Mouse (Mus musculus): ENCODE measurements around the gene Gm17727. TPM values are rescaled to one million over a fixed set of nuclear protein-coding genes. Genes with fewer than 3 reads are reported as not detected.
"Not testable (repeated sequence)": the region's sequence is repeated elsewhere in the genome, so short reads cannot be mapped to it uniquely, and the experiment has no call there.

Gene Gm17727
- polyA plus RNA-seq (2011; ENCODE audit: insufficient read depth, insufficient read length, low read depth, missing spikeins): not detected in 2 replicates

GRCm38 (mm10) chr9:35778009-35778408 is at the start of gene Gm17727:
Gene Gm17727, minus strand, starts transcription at chr9:35778109.
- no peaks in the 10 kb centered on the region for H3K9me3 ChIP-seq (replicated peaks; ENCODE audit: control insufficient read depth, insufficient read depth, low read length, poor library complexity, severe bottlenecking)
- no peak within 1 kb of the TSS for H3K27ac ChIP-seq (ENCODE audit: insufficient read depth, low read length)
- TF ChIP-seq EP300 (IDR thresholded peaks at IDR 0.05; ENCODE audit: insufficient read depth, low read depth, low read length) (no peak), CTCF (IDR thresholded peaks at IDR 0.05; ENCODE audit: low read depth, low read length) (no peak), POLR2A (IDR thresholded peaks at IDR 0.05; ENCODE audit: insufficient read depth, low read length) (no peak)

GRCm38 (mm10) chr9:35817881-35818280 is 40.0 kb upstream of the Gm17727 start:
- H3K27me3 ChIP-seq (ENCODE audit: control insufficient read depth, insufficient read depth, low read length, poor library complexity, severe bottlenecking); H3K27ac ChIP-seq (ENCODE audit: insufficient read depth, low read length); H3K36me3 ChIP-seq (ENCODE audit: control insufficient read depth, insufficient read depth, low read length, poor library complexity, severe bottlenecking): not testable (repeated sequence)

More at GRCm38 (mm10) chr9:35778009-35778408, at the start of gene Gm17727:
- no peaks in the 10 kb centered on the region for H3K4me1 ChIP-seq (ENCODE audit: control insufficient read depth, insufficient read depth, low read length)
- no peak within 1 kb of the TSS for H3K4me3 ChIP-seq (ENCODE audit: low read depth, low read length)
- H3K27me3 ChIP-seq (ENCODE audit: control insufficient read depth, insufficient read depth, low read length, poor library complexity, severe bottlenecking): no peaks in the 10 kb centered on the region
- no peaks in the 10 kb centered on the region for H3K36me3 ChIP-seq (ENCODE audit: control insufficient read depth, insufficient read depth, low read length, poor library complexity, severe bottlenecking)
- no peak within 1 kb of the TSS for H3K9ac ChIP-seq (ENCODE audit: low read depth, poor library complexity, severe bottlenecking)

DNA sequence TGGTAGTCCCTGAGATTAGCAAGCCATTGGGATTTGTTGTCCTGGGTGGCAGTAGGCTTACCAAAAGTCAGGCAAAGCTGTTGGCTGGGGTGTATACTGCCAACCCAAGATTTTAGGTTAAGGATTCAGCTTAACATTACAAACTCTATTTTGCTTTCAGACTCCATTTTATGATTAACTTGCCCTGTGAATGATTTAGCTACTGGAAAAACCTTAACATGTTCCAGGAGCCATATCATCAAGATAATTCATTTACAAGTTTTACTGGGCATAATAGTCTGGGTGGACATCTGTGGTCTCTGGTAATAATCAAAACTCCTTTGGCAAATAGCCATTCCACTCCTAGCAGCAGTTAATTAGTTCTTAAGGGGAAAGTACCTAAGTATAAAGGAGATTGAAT is 20.2 kb upstream of the Gm17727 start:
- H3K27me3 ChIP-seq (ENCODE audit: control insufficient read depth, insufficient read depth, low read length, poor library complexity, severe bottlenecking): no peaks in the 10 kb centered on the region

More at GRCm38 (mm10) chr9:35817881-35818280, 40.0 kb upstream of the Gm17727 start:
- H3K9me3 ChIP-seq (replicated peaks; ENCODE audit: control insufficient read depth, insufficient read depth, low read length, poor library complexity, severe bottlenecking); H3K4me3 ChIP-seq (ENCODE audit: low read depth, low read length); H3K4me1 ChIP-seq (ENCODE audit: control insufficient read depth, insufficient read depth, low read length); H3K9ac ChIP-seq (ENCODE audit: low read depth, poor library complexity, severe bottlenecking): not testable (repeated sequence)

GRCm38 (mm10) chr9:35790001-35790400 is 12.1 kb upstream of the Gm17727 start, which contains the start of the genes Gm27235 and D730048I06Rik:
Gene Gm27235, minus strand, starts transcription at chr9:35790101.
Gene D730048I06Rik, minus strand, starts transcription at chr9:35790112.
- no peak for TF ChIP-seq POLR2A (IDR thresholded peaks at IDR 0.05; ENCODE audit: insufficient read depth, low read length)
- no peak for TF ChIP-seq EP300 (IDR thresholded peaks at IDR 0.05; ENCODE audit: insufficient read depth, low read depth, low read length)
- no peak for TF ChIP-seq CTCF (IDR thresholded peaks at IDR 0.05; ENCODE audit: low read depth, low read length)
- Histone ChIP-seq H3K36me3 (ENCODE audit: control insufficient read depth, insufficient read depth, low read length, poor library complexity, severe bottlenecking) (no peaks in the 10 kb centered on the region), H3K9me3 (replicated peaks; ENCODE audit: control insufficient read depth, insufficient read depth, low read length, poor library complexity, severe bottlenecking) (no peaks in the 10 kb centered on the region), H3K9ac (ENCODE audit: low read depth, poor library complexity, severe bottlenecking) (no peak within 1 kb of the TSS), H3K27me3 (ENCODE audit: control insufficient read depth, insufficient read depth, low read length, poor library complexity, severe bottlenecking) (no peaks in the 10 kb centered on the region), H3K4me3 (ENCODE audit: low read depth, low read length) (no peak within 1 kb of the TSS), H3K27ac (ENCODE audit: insufficient read depth, low read length) (no peak within 1 kb of the TSS), H3K4me1 (ENCODE audit: control insufficient read depth, insufficient read depth, low read length) (no peaks in the 10 kb centered on the region)

More for the DNA sequence above, 20.2 kb upstream of the Gm17727 start:
- no peak overlapping the region for H3K27ac ChIP-seq (ENCODE audit: insufficient read depth, low read length)
- H3K4me3 ChIP-seq (ENCODE audit: low read depth, low read length): no peak overlapping the region
- H3K9me3 ChIP-seq (replicated peaks; ENCODE audit: control insufficient read depth, insufficient read depth, low read length, poor library complexity, severe bottlenecking): no peaks in the 10 kb centered on the region
- TF ChIP-seq POLR2A (IDR thresholded peaks at IDR 0.05; ENCODE audit: insufficient read depth, low read length): no peak
- H3K9ac ChIP-seq (ENCODE audit: low read depth, poor library complexity, severe bottlenecking): no peak overlapping the region
- H3K36me3 ChIP-seq (ENCODE audit: control insufficient read depth, insufficient read depth, low read length, poor library complexity, severe bottlenecking): no peaks in the 10 kb centered on the region
- no peaks in the 10 kb centered on the region for H3K4me1 ChIP-seq (ENCODE audit: control insufficient read depth, insufficient read depth, low read length)

DNA sequence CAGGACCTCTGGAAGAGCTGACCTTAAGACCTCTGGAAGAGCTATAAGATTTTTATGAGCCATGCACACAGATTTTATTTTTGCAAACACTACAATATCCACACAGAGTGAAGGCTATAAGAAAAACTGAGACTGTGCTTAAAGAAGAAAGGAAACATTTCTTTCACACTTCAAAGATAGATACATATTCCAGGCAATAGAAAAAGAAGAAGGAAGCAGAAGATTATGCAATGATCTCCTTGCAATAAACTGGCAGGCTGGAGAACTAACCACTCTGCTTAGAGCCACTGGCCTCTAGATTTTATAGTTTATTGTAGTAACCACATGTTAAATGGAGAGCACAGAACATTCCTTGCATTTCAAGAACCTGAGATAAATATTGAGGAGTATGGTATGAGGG is 21.1 kb downstream of the Gm17727 start:
- no peak for TF ChIP-seq CTCF (IDR thresholded peaks at IDR 0.05; ENCODE audit: low read depth, low read length)
- no peak for TF ChIP-seq POLR2A (IDR thresholded peaks at IDR 0.05; ENCODE audit: insufficient read depth, low read length)
- no peak for TF ChIP-seq EP300 (IDR thresholded peaks at IDR 0.05; ENCODE audit: insufficient read depth, low read depth, low read length)
- Histone ChIP-seq H3K27me3 (ENCODE audit: control insufficient read depth, insufficient read depth, low read length, poor library complexity, severe bottlenecking) (no peaks in the 10 kb centered on the region), H3K4me3 (ENCODE audit: low read depth, low read length) (no peak overlapping the region), H3K9ac (ENCODE audit: low read depth, poor library complexity, severe bottlenecking) (no peak overlapping the region), H3K9me3 (replicated peaks; ENCODE audit: control insufficient read depth, insufficient read depth, low read length, poor library complexity, severe bottlenecking) (no peaks in the 10 kb centered on the region), H3K36me3 (ENCODE audit: control insufficient read depth, insufficient read depth, low read length, poor library complexity, severe bottlenecking) (no peaks in the 10 kb centered on the region), H3K4me1 (ENCODE audit: control insufficient read depth, insufficient read depth, low read length) (no peaks in the 10 kb centered on the region), H3K27ac (ENCODE audit: insufficient read depth, low read length) (no peak overlapping the region)

- no peak within 1 kb of the TSS for H3K4me3 ChIP-seq (ENCODE audit: low read depth, low read length)
- no peak within 1 kb of the TSS for H3K9ac ChIP-seq (ENCODE audit: low read depth, poor library complexity, severe bottlenecking)
- TF ChIP-seq POLR2A (IDR thresholded peaks at IDR 0.05; ENCODE audit: insufficient read depth, low read length) (no peak), EP300 (IDR thresholded peaks at IDR 0.05; ENCODE audit: insufficient read depth, low read depth, low read length) (no peak), CTCF (IDR thresholded peaks at IDR 0.05; ENCODE audit: low read depth, low read length) (no peak)
- no peaks in the 10 kb centered on the region for H3K36me3 ChIP-seq (ENCODE audit: control insufficient read depth, insufficient read depth, low read length, poor library complexity, severe bottlenecking)
- peaks cover 6% of the 10 kb centered on the region; the same call in 1 of the 2 replicates for H3K9me3 ChIP-seq (replicated peaks; ENCODE audit: control insufficient read depth, insufficient read depth, low read length, poor library complexity, severe bottlenecking)
- H3K27ac ChIP-seq (ENCODE audit: insufficient read depth, low read length): no peak within 1 kb of the TSS
- H3K4me1 ChIP-seq (ENCODE audit: control insufficient read depth, insufficient read depth, low read length): no peaks in the 10 kb centered on the region
- no peaks in the 10 kb centered on the region for H3K27me3 ChIP-seq (ENCODE audit: control insufficient read depth, insufficient read depth, low read length, poor library complexity, severe bottlenecking)
Measured at GRCm38 (mm10) chr9:35740749-35741148, 37.2 kb downstream of the Gm17727 start, which contains the start of gene Gm17677. Gene Gm17677, plus strand, starts transcription at chr9:35741049.

Other genes with a start within 250 kb of the Gm17727 start
- 2.2 and 2.4 TPM in 2 replicates for gene Ddx25, start 219.6 kb downstream of the Gm17727 start, polyA plus RNA-seq (2011; ENCODE audit: insufficient read depth, insufficient read length, low read depth, missing spikeins)
- gene Pus3, start 219.5 kb downstream of the Gm17727 start, polyA plus RNA-seq (2011; ENCODE audit: insufficient read depth, insufficient read length, low read depth, missing spikeins): 16.3 and 20.3 TPM in 2 replicates
- gene Pate2, start 207.8 kb downstream of the Gm17727 start, polyA plus RNA-seq (2011; ENCODE audit: insufficient read depth, insufficient read length, low read depth, missing spikeins): 1.7 TPM in 2 replicates
- gene Hyls1, start 207.7 kb downstream of the Gm17727 start, polyA plus RNA-seq (2011; ENCODE audit: insufficient read depth, insufficient read length, low read depth, missing spikeins): 26.1 and 29.5 TPM in 2 replicates
- not detected in 2 replicates for gene Pate4, start 166.2 kb downstream of the Gm17727 start, polyA plus RNA-seq (2011; ENCODE audit: insufficient read depth, insufficient read length, low read depth, missing spikeins)
- gene Pate3, start 129.9 kb downstream of the Gm17727 start, polyA plus RNA-seq (2011; ENCODE audit: insufficient read depth, insufficient read length, low read depth, missing spikeins): not detected in 2 replicates
- gene Pate1, start 90.7 kb downstream of the Gm17727 start, polyA plus RNA-seq (2011; ENCODE audit: insufficient read depth, insufficient read length, low read depth, missing spikeins): not detected in 2 replicates
- gene Gm17677, start 37.1 kb downstream of the Gm17727 start, polyA plus RNA-seq (2011; ENCODE audit: insufficient read depth, insufficient read length, low read depth, missing spikeins): not detected in 2 replicates
- not detected in 2 replicates for gene Gm27235, start 12.0 kb upstream of the Gm17727 start, polyA plus RNA-seq (2011; ENCODE audit: insufficient read depth, insufficient read length, low read depth, missing spikeins)
- gene D730048I06Rik, start 12.0 kb upstream of the Gm17727 start, polyA plus RNA-seq (2011; ENCODE audit: insufficient read depth, insufficient read length, low read depth, missing spikeins): not detected in 2 replicates
- gene 9230110F15Rik, start 66.0 kb upstream of the Gm17727 start, polyA plus RNA-seq (2011; ENCODE audit: insufficient read depth, insufficient read length, low read depth, missing spikeins): not detected in 2 replicates
- gene 9230113P08Rik, start 130.3 kb upstream of the Gm17727 start, polyA plus RNA-seq (2011; ENCODE audit: insufficient read depth, insufficient read length, low read depth, missing spikeins): not detected in 2 replicates

Data from ES-Bruce4 (cell line).